Mouse (Mus musculus): Measurements from ENCODE around the gene Scgb1b3. TPM values are rescaled to one million over a fixed set of nuclear protein-coding genes. Genes with fewer than 3 reads are reported as not detected.

The Scgb1b3 gene
- total RNA-seq (2022) = not detected

DNA sequence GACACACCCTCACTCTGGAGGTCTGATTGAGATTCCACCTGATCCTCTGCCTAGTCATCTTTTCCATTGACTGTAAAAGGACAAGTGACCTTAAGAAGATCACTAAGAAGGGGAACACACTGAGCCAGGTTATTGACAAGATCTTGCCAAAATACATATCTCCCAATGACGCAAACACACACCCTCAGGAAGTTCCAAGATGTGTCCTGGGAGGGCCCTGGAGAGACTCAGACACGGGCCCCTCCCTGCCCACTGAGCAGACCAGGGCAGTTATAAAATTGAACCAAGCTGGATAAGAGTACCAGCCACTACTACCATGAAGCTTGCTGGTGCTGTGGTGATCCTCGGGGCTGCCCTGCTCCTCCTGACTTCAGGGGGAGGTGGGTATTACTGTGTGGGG, at the start of gene Scgb1b3:
TSS of gene Scgb1b3 (plus strand) at position 301 of the 400 bp plus-strand sequence.
- DNase-seq (ENCODE audit: low spot score) = no peak

DNA sequence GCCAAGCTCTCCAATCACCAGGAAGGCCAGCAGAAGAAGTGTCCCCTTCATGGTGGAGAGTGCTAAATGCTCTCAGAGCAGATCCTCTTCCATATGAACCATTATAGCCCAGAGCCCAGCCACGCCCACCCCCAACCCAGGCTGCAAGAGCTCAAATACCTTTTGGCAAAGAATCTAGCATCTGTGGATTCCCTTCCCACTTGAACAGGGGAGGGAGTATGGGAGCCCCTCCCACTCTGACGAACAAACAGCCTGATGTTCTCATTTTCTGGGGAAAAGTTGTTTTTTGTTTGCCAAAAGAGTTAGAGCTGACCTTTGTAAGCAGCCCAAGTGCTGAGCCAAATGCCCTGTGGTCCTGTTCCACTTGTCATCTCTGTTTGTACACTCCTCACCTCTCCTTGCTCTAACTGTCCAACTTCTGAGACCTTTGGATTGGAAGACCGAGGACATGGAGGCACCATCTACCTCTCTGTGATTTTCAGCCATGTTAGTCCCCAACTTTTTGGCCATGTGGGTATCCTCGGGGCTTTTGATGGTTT, 13.3 kb upstream of the Scgb1b3 start, which contains the start of gene Scgb2b3:
TSS of gene Scgb2b3 (minus strand) at position 51 of the 539 bp plus-strand sequence.
- DNase-seq (ENCODE audit: low spot score) = no peak

Other genes starting within 250 kb of the Scgb1b3 start
- gene Scn1b, start 248.6 kb upstream of the Scgb1b3 start, total RNA-seq (2022) = 10 to 100 TPM; 36.1 to 54.8 (median 38.3) TPM
- gene Gramd1a, start 219.7 kb upstream of the Scgb1b3 start, total RNA-seq (2022) = 10 to 100 TPM; 26.6 to 42.2 (median 33.0) TPM
- not detected for gene Scgb2b2, start 85.1 kb upstream of the Scgb1b3 start, total RNA-seq (2022)
- gene Scgb1b2, start 83.8 kb upstream of the Scgb1b3 start, total RNA-seq (2022) = not detected
- gene Scgb2b3, start 13.5 kb upstream of the Scgb1b3 start, total RNA-seq (2022) = not detected

All from heart, adult 8-10 months (tissue).